Mouse (Mus musculus) E14TG2a.4 (cell line): ENCODE results near the gene Jph4.
A peak's percentile ranks its signal among the peaks of the same experiment; 100 is the strongest.

ENCODE experiments used
- H3K27me3 ChIP-seq: 2 replicates; pipeline ENCODE4 v1.6.1; 2014; ENCODE audit warnings: low read length, control low read depth; ENCODE audit not compliant: insufficient read depth
- H3K36me3 ChIP-seq: 2 replicates; pipeline ENCODE4 v1.6.1; 2014; ENCODE audit warnings: low read length, control low read depth; ENCODE audit not compliant: insufficient read depth
- H3K4me1 ChIP-seq: replicated peaks from 2 replicates; pipeline ENCODE4 v1.6.1; 2014; ENCODE audit warnings: low read depth, low read length, control low read depth
- H3K4me3 ChIP-seq: replicated peaks from 2 replicates; pipeline ENCODE4 v1.5.1; 2014; ENCODE audit warnings: mild to moderate bottlenecking, low read length
- H3K9me3 ChIP-seq: 2 replicates; pipeline ENCODE4 v1.6.1; 2014; ENCODE audit warnings: low read length, control low read depth
- CTCF ChIP-seq: conservative IDR thresholded peaks from 2 replicates; pipeline ENCODE4 v1.5.1; 2014; ENCODE audit warnings: low read length
- NANOG ChIP-seq: IDR thresholded peaks from 2 replicates; pipeline ENCODE4 v1.6.1; 2014; ENCODE audit warnings: borderline replicate concordance, low read length, mixed read lengths
- POU5F1 ChIP-seq: IDR thresholded peaks from 2 replicates; pipeline ENCODE4 v1.6.1; 2014; ENCODE audit warnings: low read length, borderline replicate concordance

Jph4 gene

GRCm38 (mm10) chr14:55066042-55066441 lies 50.7 kb downstream of the Jph4 start:
- peaks cover 89% of the 10 kb centered on the region for H3K36me3 ChIP-seq
- peaks cover 92% of the 10 kb centered on the region for H3K4me1 ChIP-seq
- no peak for TF ChIP-seq CTCF
- TF ChIP-seq POU5F1 = no peak
- TF ChIP-seq NANOG = no peak

GRCm38 (mm10) chr14:55065391-55065790 lies 51.3 kb downstream of the Jph4 start:
- Histone ChIP-seq H3K9me3 (no peaks in the 10 kb centered on the region), H3K4me3 (peak overlapping the region; percentile 68), H3K27me3 (no peaks in the 10 kb centered on the region), H3K4me1 (peaks cover 91% of the 10 kb centered on the region), H3K36me3 (peaks cover 86% of the 10 kb centered on the region)
- TF ChIP-seq POU5F1 (no peak), CTCF (no peak)

More at GRCm38 (mm10) chr14:55066042-55066441, 50.7 kb downstream of the Jph4 start:
- Histone ChIP-seq H3K4me3 (peak overlapping the region; percentile 68), H3K27me3 (no peaks in the 10 kb centered on the region), H3K9me3 (no peaks in the 10 kb centered on the region)

- TF ChIP-seq CTCF (no peak), POU5F1 (no peak), NANOG (no peak)
- H3K9me3 ChIP-seq = no peaks in the 10 kb centered on the region
- peaks cover 80% of the 10 kb centered on the region for H3K36me3 ChIP-seq
- H3K4me3 ChIP-seq = peak overlapping the region; percentile 68
- peaks cover 93% of the 10 kb centered on the region for H3K4me1 ChIP-seq
- H3K27me3 ChIP-seq = no peaks in the 10 kb centered on the region
These were observed 52.0 kb downstream of the Jph4 start for GRCm38 (mm10) chr14:55064481-55065370.

GRCm38 (mm10) chr14:55063581-55064381 lies 53.0 kb downstream of the Jph4 start:
- Histone ChIP-seq H3K4me1 (peaks cover 98% of the 10 kb centered on the region), H3K36me3 (peaks cover 70% of the 10 kb centered on the region), H3K9me3 (no peaks in the 10 kb centered on the region), H3K4me3 (peak overlapping the region; percentile 68), H3K27me3 (no peaks in the 10 kb centered on the region)
- TF ChIP-seq POU5F1 = no peak
- no peak for TF ChIP-seq NANOG
- no peak for TF ChIP-seq CTCF

GRCm38 (mm10) chr14:55063117-55063516 lies 53.6 kb downstream of the Jph4 start:
- peaks cover 96% of the 10 kb centered on the region for H3K4me1 ChIP-seq

GRCm38 (mm10) chr14:55062626-55063025 lies 54.1 kb downstream of the Jph4 start:
- Histone ChIP-seq H3K4me1 (peaks cover 91% of the 10 kb centered on the region), H3K36me3 (peaks cover 59% of the 10 kb centered on the region), H3K4me3 (peak overlapping the region; percentile 62), H3K27me3 (no peaks in the 10 kb centered on the region), H3K9me3 (no peaks in the 10 kb centered on the region)
- TF ChIP-seq NANOG (no peak), CTCF (no peak), POU5F1 (no peak)

More at GRCm38 (mm10) chr14:55063117-55063516, 53.6 kb downstream of the Jph4 start:
- H3K4me3 ChIP-seq = peak overlapping the region; percentile 62
- no peaks in the 10 kb centered on the region for H3K27me3 ChIP-seq
- H3K36me3 ChIP-seq = peaks cover 64% of the 10 kb centered on the region
- no peaks in the 10 kb centered on the region for H3K9me3 ChIP-seq
- TF ChIP-seq POU5F1 = no peak
- no peak for TF ChIP-seq CTCF
- no peak for TF ChIP-seq NANOG

GRCm38 (mm10) chr14:55061845-55062244 lies 54.9 kb downstream of the Jph4 start:
- Histone ChIP-seq H3K9me3 (no peaks in the 10 kb centered on the region), H3K27me3 (no peaks in the 10 kb centered on the region), H3K4me1 (peaks cover 83% of the 10 kb centered on the region), H3K4me3 (no peak overlapping the region), H3K36me3 (peaks cover 51% of the 10 kb centered on the region)
- TF ChIP-seq POU5F1 = no peak
- TF ChIP-seq NANOG = no peak
- no peak for TF ChIP-seq CTCF

- peaks cover 72% of the 10 kb centered on the region for H3K4me1 ChIP-seq
- H3K27me3 ChIP-seq = no peaks in the 10 kb centered on the region
- H3K4me3 ChIP-seq = no peak overlapping the region
- no peaks in the 10 kb centered on the region for H3K9me3 ChIP-seq
- peaks cover 35% of the 10 kb centered on the region for H3K36me3 ChIP-seq
- TF ChIP-seq CTCF = no peak
- no peak for TF ChIP-seq POU5F1
- TF ChIP-seq NANOG = no peak
These were observed 56.8 kb downstream of the Jph4 start for GRCm38 (mm10) chr14:55059931-55060330.

GRCm38 (mm10) chr14:55059009-55059408 lies 57.7 kb downstream of the Jph4 start:
- peaks cover 25% of the 10 kb centered on the region for H3K36me3 ChIP-seq
- H3K4me1 ChIP-seq = peaks cover 67% of the 10 kb centered on the region
- H3K27me3 ChIP-seq = peaks cover 5% of the 10 kb centered on the region; the same call in 1 of the 2 replicates
- H3K4me3 ChIP-seq = no peak overlapping the region
- TF ChIP-seq POU5F1 = no peak
- TF ChIP-seq NANOG = no peak
- no peak for TF ChIP-seq CTCF
- no peaks in the 10 kb centered on the region for H3K9me3 ChIP-seq
